Mouse (Mus musculus): Measurements from ENCODE around the gene Dgkg. TPM values are rescaled to one million over a fixed set of nuclear protein-coding genes. Genes with fewer than 3 reads are reported as not detected.

The Dgkg gene
- polyA plus RNA-seq, 1 experiment from 2014 or later = 1.2 TPM

DNA sequence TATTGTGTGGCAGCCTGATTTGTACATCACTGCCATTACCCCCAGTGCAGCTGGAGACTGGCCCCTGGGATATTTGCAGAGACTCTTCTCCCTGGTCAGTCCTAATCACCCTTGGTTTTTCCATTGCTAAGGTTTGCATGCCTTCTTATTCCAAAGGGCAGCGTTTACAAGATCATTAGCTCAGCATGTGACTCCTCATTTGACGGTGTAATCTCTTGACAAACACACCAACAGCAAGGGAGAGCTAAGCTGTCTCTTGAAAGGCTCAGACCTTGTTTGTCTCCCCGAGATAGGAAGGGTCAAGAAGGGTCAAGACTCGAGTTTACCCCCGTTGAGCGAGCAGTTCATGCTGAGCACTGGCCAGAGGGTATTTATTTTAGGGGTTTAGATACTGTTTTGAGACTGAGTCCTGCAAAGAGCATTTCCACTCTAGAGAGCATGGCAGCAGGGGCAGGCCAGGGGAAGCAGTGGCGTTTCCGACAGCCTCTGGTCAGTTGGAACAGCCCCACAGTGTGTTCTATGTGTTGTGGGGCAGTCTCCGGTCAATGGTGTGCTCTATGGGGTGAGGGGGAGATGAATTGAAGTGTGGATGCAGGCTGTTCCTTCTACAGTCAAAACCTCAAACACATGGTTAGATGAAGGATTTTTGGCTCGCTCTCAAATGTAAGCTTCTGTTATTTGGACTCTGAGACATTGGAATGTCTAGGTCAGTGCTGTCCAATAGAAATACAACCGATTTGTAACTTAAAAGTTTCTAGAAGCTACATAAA is 105.6 kb downstream of the Dgkg start:
- no peaks in the 10 kb centered on the region for H3K27me3 ChIP-seq
- no peak overlapping the region for H3K27ac ChIP-seq
- peaks cover 39% of the 10 kb centered on the region for H3K4me1 ChIP-seq
- no peak overlapping the region for H3K9ac ChIP-seq
- WGBS = 32% methylated on average over 11 of the region's 11 CpGs
- H3K4me3 ChIP-seq (replicated peaks) = no peak overlapping the region
- H3K9me3 ChIP-seq (replicated peaks) = no peaks in the 10 kb centered on the region
- ATAC-seq (replicated peaks; ENCODE audit: low FRiP score) = no peak
- H3K4me2 ChIP-seq = no peak overlapping the region
- no peaks in the 10 kb centered on the region for H3K36me3 ChIP-seq

DNA sequence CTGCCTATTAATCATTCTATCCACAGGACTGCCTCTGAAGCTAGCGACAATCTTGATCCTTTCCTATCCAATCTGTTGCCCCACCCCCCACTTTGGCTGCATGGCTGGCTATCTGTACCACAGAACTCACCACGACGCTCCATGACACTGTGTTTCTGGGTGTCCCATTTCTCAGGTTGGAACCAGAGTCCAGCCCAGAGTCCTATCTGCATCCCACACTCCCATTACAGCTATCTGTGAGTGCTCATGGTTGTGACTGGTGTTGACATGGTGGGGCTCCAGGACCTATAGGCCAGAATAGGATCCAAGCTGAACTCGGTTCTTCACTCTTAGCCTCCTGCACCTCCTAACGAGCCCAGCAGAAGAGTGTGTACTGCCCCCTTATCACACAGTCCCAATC is 107.7 kb downstream of the Dgkg start:
- no peak overlapping the region for H3K9ac ChIP-seq
- H3K27me3 ChIP-seq = no peaks in the 10 kb centered on the region
- WGBS = 84% methylated on average over 5 of the region's 5 CpGs
- H3K4me3 ChIP-seq (replicated peaks) = 0 out of 2 replicates have a peak overlapping the region, but pooled peaks have one; percentile 44
- no peaks in the 10 kb centered on the region for H3K36me3 ChIP-seq
- H3K4me2 ChIP-seq = peak overlapping the region; percentile 66
- H3K27ac ChIP-seq = no peak overlapping the region
- no peak for ATAC-seq (replicated peaks; ENCODE audit: low FRiP score)
- H3K4me1 ChIP-seq = peaks cover 46% of the 10 kb centered on the region
- H3K9me3 ChIP-seq (replicated peaks) = no peaks in the 10 kb centered on the region

DNA sequence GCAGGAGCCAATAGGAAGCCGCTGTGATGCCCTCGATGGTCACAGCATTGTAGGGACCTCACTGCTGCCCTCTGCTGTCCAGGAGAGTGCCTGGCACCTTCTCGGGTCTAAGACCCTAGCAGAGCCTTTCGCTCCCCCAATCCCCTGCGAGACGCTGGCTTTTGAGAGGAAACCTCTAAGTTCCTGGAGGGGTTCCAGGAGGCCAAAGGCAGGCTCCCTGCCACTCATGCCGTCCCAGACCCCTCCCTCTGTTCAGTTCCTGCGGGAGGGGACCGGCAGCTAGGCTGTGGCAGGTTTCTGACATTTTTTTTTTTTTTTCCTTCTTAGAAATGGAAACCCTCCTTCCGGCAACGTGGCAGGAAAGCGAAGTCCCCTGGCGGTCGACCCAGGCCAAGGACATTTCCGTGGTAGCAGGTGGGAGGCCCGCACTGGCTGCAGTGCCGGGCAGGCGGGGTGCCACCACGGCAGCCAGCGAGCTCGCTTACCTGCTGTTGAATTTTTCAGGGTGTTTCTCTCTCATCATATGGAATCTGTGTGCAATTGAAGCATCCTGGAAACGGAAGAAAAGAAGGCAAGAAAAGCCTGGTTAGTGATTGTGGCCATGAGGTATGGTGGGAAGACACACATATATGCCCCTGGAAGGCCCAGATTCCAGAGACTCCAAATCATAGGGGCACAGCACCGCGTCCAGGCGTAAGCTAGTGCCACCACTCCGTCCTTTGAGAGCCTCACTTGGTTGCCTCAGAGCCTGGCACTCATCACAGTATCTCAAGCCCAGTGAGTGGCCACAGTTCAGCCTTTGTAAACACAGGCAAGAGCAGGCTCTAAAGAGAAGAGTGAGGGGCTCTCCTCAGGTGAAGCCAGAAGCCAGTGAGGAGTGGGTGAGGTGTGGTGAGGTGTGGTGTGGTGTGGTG is 108.6 kb downstream of the Dgkg start:
- ATAC-seq (replicated peaks; ENCODE audit: low FRiP score) = peak; percentile 89
- Histone ChIP-seq H3K4me2 (peak overlapping the region; percentile 66), H3K9me3 (replicated peaks) (no peaks in the 10 kb centered on the region), H3K27me3 (no peaks in the 10 kb centered on the region), H3K36me3 (no peaks in the 10 kb centered on the region), H3K27ac (peak overlapping the region; percentile 78), H3K4me1 (peaks cover 38% of the 10 kb centered on the region), H3K9ac (peak overlapping the region; percentile 41; the same call in 1 of the 2 replicates), H3K4me3 (replicated peaks) (peak overlapping the region; percentile 44)
- WGBS = 6% methylated on average over 26 of the region's 26 CpGs

DNA sequence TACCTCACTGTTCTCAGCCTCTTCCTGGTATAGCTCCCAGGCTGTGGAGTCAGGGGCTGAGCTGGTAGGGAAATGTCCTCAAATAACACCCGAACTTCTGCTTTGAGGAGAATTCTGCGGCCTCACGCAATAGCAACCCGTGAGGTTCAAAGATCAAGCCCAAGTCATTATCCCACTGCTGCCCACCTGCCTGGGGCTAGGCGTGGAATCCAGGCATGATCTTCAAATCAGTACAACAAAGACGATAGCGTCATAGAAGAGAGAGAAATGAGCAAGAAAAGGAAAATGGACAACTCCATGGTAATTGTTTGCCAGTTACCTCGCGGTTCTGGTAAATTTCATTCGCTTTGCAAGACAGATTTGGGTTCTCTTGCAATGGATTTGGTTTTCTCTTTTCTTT is 109.3 kb downstream of the Dgkg start:
- Histone ChIP-seq H3K36me3 (no peaks in the 10 kb centered on the region), H3K4me2 (peak overlapping the region; percentile 66), H3K27ac (no peak overlapping the region), H3K27me3 (no peaks in the 10 kb centered on the region), H3K4me3 (replicated peaks) (peak overlapping the region; percentile 44), H3K4me1 (peaks cover 37% of the 10 kb centered on the region), H3K9ac (no peak overlapping the region), H3K9me3 (replicated peaks) (no peaks in the 10 kb centered on the region)
- WGBS = 58% methylated on average over 10 of the region's 10 CpGs
- ATAC-seq (replicated peaks; ENCODE audit: low FRiP score) = no peak

DNA sequence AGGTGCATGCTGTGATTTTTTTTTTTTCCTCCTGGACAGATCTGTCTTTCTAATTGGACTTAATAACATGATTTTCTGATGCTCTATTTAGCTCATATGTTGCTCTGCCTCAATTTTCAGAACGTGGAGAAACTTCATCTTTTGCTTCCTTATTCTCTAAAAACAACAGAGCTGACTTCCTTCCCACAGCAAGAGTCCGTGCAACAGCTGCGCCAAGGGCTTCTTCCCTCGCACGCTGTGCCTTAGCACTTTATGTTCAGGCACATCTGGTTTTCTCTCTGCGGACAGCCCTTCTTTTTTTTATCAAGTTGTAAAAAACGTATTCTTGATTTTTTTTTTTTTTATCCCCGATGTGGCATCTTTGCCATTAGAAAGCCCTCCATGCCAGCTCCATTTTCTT is 111.2 kb downstream of the Dgkg start:
- 74% methylated on average over 8 of the region's 8 CpGs for WGBS
- H3K27ac ChIP-seq = no peak overlapping the region
- H3K4me1 ChIP-seq = peaks cover 30% of the 10 kb centered on the region
- no peaks in the 10 kb centered on the region for H3K9me3 ChIP-seq (replicated peaks)
- no peak overlapping the region for H3K4me2 ChIP-seq
- no peaks in the 10 kb centered on the region for H3K36me3 ChIP-seq
- no peak for ATAC-seq (replicated peaks; ENCODE audit: low FRiP score)
- H3K27me3 ChIP-seq = no peaks in the 10 kb centered on the region
- no peak overlapping the region for H3K9ac ChIP-seq
- no peak overlapping the region for H3K4me3 ChIP-seq (replicated peaks)

DNA sequence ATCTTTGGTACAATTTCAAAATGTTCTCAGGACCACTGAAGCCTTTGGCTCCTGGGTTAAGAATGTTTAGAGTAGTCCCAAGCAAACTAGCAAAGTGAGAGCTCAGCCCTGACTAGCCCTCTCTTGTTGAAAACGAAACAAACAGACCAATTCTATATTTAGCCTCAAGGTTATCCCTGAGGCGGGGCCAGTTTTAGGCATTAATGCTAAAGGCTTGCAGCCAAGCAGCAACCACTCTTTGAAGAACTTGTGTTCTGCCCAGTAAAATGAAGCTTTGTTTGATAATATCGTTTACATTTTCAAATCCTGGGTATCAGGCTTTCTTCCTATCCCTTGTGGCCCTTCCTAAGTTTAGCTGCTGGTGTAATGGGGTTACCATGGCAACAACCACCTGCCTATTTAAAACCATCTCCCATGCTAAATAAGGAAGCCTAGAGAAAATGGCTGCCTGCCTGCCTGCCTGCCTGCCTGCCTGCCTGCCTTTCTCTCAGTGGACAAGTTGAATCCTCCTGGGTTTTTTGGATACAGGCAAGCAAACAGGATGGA is 111.9 kb downstream of the Dgkg start:
- H3K4me1 ChIP-seq = peaks cover 28% of the 10 kb centered on the region
- no peaks in the 10 kb centered on the region for H3K36me3 ChIP-seq
- H3K27ac ChIP-seq = no peak overlapping the region
- no peaks in the 10 kb centered on the region for H3K9me3 ChIP-seq (replicated peaks)
- no peak for ATAC-seq (replicated peaks; ENCODE audit: low FRiP score)
- H3K4me3 ChIP-seq (replicated peaks) = no peak overlapping the region
- no peak overlapping the region for H3K9ac ChIP-seq
- H3K27me3 ChIP-seq = no peaks in the 10 kb centered on the region
- WGBS = 39% methylated on average over 3 of the region's 3 CpGs
- no peak overlapping the region for H3K4me2 ChIP-seq

DNA sequence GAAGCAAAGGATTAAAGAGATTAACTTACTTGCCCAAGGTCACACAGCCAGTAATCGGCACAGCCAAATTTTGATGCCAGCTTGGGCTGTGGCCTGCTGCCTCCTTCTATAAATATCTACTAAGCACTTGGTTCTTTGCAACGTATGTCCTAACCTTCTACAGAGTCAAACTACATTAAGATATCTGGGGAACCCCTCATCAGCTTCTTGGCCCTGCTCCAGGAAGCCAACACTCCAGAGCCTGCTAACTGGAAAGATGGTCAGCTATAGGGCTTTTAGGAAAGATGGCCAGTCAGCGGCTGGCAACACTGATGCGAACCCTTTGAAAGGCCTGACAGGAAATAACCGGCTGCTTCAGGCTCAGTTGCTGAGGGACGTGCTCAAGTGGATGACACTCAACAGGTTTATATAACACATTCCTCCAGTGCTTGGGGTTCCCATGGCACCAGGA is 114.3 kb downstream of the Dgkg start:
- no peaks in the 10 kb centered on the region for H3K27me3 ChIP-seq
- H3K4me3 ChIP-seq (replicated peaks) = no peak overlapping the region
- no peak overlapping the region for H3K27ac ChIP-seq
- no peaks in the 10 kb centered on the region for H3K36me3 ChIP-seq
- WGBS = 76% methylated on average over 6 of the region's 6 CpGs
- no peak for ATAC-seq (replicated peaks; ENCODE audit: low FRiP score)
- no peak overlapping the region for H3K4me2 ChIP-seq
- H3K9me3 ChIP-seq (replicated peaks) = no peaks in the 10 kb centered on the region
- H3K9ac ChIP-seq = no peak overlapping the region
- H3K4me1 ChIP-seq = peaks cover 11% of the 10 kb centered on the region; the same call in 1 of the 2 replicates

DNA sequence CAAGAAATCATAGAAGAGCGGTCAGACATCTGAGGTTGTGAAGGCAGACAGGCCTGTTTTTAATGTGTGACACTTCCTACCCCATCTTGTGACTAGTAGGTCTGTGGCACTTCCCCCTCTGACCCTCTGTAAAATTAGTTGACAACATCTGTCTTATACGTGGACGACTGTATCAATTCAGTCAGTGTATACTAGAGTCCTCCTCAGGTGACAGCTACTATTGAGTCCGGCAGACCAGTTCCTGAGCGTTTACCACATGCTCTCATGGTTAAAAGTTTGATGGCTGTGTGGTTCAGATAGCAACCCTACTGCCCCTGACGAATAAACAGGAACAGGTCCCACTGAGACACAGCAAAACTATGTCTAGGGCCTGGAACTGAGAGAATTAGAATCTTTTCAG is 117.7 kb downstream of the Dgkg start:
- H3K27ac ChIP-seq = no peak overlapping the region
- no peaks in the 10 kb centered on the region for H3K4me1 ChIP-seq
- ATAC-seq (replicated peaks; ENCODE audit: low FRiP score) = no peak
- H3K9ac ChIP-seq = no peak overlapping the region
- H3K9me3 ChIP-seq (replicated peaks) = no peaks in the 10 kb centered on the region
- no peaks in the 10 kb centered on the region for H3K36me3 ChIP-seq
- no peak overlapping the region for H3K4me3 ChIP-seq (replicated peaks)
- 83% methylated on average over 6 of the region's 6 CpGs for WGBS
- H3K27me3 ChIP-seq = no peaks in the 10 kb centered on the region
- no peak overlapping the region for H3K4me2 ChIP-seq

DNA sequence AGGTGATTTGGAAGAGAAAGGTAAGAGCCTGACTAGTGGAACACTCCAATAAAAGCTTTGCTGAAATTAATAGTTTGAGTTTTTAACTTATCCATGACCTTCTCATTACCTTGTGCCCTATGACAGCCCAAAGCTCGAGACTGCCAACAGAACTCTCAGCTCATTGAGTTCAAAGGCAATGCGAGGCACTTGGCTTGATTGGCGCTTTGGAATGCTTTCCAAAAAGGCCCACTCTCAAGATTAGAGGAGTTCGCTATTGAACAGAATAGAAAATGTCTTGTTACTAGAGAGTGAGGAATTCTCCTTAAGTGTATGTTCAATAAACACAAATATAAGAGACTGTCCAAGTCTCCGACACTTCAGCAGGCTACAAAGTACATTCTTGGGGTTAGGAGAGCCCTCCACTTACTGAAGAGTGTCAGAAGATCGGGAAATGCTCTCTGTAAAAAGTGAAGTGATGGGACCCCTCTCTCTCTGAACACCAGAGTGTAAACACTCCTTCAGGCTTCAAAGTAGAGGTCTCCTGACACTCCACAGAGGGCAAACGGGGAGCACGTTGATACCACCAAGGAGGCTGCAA is 120.3 kb downstream of the Dgkg start:
- WGBS = 79% methylated on average over 8 of the region's 8 CpGs

DNA sequence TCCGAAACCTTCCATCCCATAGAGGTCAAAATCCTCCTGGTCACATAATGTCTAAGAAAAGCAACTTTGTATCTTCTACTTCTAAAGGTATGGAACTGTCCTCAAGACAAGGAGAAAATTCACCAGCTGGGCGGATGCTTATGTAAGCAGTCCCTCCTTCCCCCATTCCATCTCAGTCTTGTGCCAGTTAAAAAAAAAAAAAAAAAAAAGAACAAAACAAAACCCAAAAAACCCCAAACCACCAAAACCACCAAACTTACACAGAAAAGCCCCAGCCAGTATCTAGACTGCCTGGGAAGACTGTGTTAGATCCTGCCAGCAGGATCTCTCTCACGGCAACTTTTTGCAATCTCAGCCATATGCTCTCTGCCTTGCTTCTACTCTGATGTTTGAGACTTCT is 123.9 kb downstream of the Dgkg start:
- H3K9me3 ChIP-seq (replicated peaks) = no peaks in the 10 kb centered on the region
- H3K4me3 ChIP-seq (replicated peaks) = no peak overlapping the region
- ATAC-seq (replicated peaks; ENCODE audit: low FRiP score) = no peak
- no peaks in the 10 kb centered on the region for H3K27me3 ChIP-seq
- H3K4me2 ChIP-seq = no peak overlapping the region
- no peak overlapping the region for H3K9ac ChIP-seq
- no peak overlapping the region for H3K27ac ChIP-seq
- no peaks in the 10 kb centered on the region for H3K4me1 ChIP-seq
- no peaks in the 10 kb centered on the region for H3K36me3 ChIP-seq
- WGBS = 71% methylated on average over 3 of the region's 3 CpGs

More for the DNA sequence above, 120.3 kb downstream of the Dgkg start:
- Histone ChIP-seq H3K27ac (no peak overlapping the region), H3K9ac (no peak overlapping the region), H3K27me3 (no peaks in the 10 kb centered on the region), H3K4me2 (no peak overlapping the region), H3K36me3 (no peaks in the 10 kb centered on the region), H3K4me1 (no peaks in the 10 kb centered on the region), H3K9me3 (replicated peaks) (no peaks in the 10 kb centered on the region), H3K4me3 (replicated peaks) (no peak overlapping the region)
- ATAC-seq (replicated peaks; ENCODE audit: low FRiP score) = no peak

DNA sequence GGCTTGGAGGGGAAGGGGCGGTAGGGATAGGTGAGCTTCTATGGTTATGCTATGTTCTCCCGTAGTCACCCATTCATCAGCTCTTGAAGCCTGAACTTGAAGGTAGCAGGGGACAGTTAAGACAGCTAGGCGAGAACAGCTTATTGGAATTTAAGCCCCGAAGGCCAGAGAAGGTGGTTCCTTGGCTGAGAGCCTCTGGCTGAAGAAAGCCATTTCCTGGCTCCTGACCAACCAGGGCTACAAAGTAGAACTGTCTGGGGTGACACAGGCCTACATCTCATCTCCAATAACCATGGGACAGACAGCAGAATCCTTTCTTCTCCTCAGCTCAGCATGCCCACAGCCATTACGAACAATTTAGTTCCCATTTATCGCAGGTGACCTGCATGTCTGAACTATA is 125.2 kb downstream of the Dgkg start:
- H3K9ac ChIP-seq = no peak overlapping the region
- no peak for ATAC-seq (replicated peaks; ENCODE audit: low FRiP score)
- no peak overlapping the region for H3K4me2 ChIP-seq
- no peak overlapping the region for H3K4me3 ChIP-seq (replicated peaks)
- no peaks in the 10 kb centered on the region for H3K27me3 ChIP-seq
- WGBS = 91% methylated on average over 6 of the region's 6 CpGs
- H3K4me1 ChIP-seq = no peaks in the 10 kb centered on the region
- no peaks in the 10 kb centered on the region for H3K36me3 ChIP-seq
- H3K9me3 ChIP-seq (replicated peaks) = no peaks in the 10 kb centered on the region
- no peak overlapping the region for H3K27ac ChIP-seq

DNA sequence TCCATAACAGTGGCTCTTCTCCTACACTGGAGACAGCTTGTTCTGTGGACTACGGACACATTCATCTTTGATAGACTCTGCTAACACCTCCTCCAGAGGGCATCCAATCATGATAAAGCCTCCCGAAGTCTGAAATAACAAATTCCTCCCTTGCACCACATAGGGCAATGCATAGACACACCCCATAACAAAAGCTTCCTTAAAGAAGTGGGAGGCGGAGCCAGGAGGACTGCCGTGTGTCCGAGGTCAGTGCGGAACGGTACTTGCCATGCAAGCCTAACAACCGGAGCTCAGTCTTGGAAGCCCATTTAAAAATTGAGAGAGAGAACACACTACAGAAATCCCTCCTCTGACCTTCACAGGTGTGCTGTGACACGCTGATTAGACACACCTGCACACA is 126.0 kb downstream of the Dgkg start:
- no peak for ATAC-seq (replicated peaks; ENCODE audit: low FRiP score)
- Histone ChIP-seq H3K4me3 (replicated peaks) (no peak overlapping the region), H3K9ac (no peak overlapping the region), H3K4me1 (no peaks in the 10 kb centered on the region), H3K27me3 (no peaks in the 10 kb centered on the region), H3K4me2 (no peak overlapping the region), H3K9me3 (replicated peaks) (no peaks in the 10 kb centered on the region), H3K27ac (no peak overlapping the region), H3K36me3 (no peaks in the 10 kb centered on the region)
- 72% methylated on average over 9 of the region's 9 CpGs for WGBS

Measured in kidney, embryonic 15.5 days (tissue).